Mouse (Mus musculus): ENCODE measurements around the gene Slc50a1.

Gene Slc50a1

GRCm38 (mm10) chr3:89294195-89294594 is 23.8 kb upstream of the Slc50a1 start:
- DNase-seq, result peak; percentile 54 to 79

- DNase-seq, result peak; percentile 70 to 83
Measured at GRCm38 (mm10) chr3:89293247-89293918, 23.0 kb upstream of the Slc50a1 start.

GRCm38 (mm10) chr3:89292303-89292702 is 21.9 kb upstream of the Slc50a1 start:
- DNase-seq, result no peak

DNA sequence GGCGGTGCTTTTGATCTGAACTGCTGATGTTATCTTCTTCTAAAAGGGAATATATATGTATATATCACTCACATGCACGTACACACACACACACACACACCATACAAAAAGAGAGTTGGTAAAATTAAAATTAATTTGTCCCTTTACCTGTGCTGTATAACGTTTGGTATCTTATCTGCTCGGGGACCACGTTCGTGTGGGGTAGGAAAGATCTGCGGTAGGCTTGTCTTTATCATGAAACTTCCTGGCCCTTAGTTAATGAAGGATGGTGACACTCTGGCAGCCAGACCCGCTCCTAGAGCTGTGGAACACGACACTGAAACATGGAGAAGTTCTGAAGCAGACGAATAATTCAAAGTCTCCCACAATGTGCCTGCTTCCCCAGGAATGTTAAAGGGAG is 21.5 kb upstream of the Slc50a1 start:
- DNase-seq, result no peak

DNA sequence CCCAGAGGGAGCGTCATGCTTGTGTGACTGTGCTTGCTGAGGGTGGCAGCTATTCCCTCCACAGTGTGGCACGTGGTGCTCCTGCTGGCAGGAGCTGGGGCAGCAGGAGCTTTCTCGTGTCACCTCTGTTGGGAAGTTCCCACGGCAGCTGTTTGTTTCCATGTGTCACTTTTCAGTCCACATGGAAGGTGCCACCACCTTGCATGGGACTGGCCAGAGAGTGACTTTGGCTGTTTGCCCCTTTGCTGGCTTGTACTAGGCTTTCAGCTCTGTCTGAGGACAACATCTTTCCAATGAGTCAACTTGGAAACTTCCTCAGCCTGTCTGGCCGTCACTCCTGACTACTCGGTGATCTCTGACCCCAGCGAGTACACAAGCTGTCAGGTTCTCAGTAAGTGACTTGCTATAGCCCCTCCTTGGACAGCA is 18.1 kb upstream of the Slc50a1 start:
- DNase-seq, result peak; percentile 68 to 73

GRCm38 (mm10) chr3:89287286-89287685 is 16.9 kb upstream of the Slc50a1 start:
- peak; percentile 27 to 31 for DNase-seq

DNA sequence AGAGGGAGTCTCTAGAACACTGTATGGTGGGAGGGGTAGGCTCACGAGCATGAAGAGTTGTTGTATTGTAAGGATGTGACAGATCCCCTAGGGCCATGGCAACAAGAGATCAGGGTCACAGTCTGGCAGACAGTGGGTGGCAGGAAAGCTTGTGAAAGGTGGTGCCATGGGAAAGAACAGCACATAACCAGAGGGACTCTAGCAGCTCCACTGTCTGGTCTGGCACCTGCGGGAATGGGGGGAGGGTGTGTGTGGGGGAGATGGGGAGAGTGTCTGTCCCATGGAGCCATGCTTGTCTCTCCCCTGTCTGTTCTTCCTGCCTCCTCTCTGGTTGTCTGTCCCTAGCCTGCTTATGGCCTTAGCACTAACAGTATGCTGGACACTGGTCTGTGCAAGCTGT is 15.2 kb upstream of the Slc50a1 start:
- DNase-seq, result no peak

DNA sequence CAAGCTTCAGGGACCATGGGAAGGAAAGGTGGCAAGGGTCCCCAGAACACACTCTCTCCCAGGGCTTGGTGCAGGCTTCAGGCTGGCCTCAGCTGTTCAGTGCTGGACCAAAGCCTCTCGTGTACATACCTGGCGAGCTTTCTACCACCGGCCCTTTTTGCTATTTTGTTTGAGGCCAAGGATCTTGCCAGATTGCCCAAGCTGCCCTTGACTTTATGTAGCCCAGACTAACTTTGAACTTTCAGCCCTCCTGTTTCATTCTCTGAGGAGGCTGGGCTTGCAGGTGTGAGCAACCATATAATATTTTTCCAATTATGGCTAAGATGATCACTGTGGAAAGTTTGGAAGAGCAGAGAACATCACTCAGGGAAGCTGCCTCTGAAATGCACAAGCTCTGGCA is 13.9 kb upstream of the Slc50a1 start:
- DNase-seq, result no peak

- no peak for DNase-seq
Measured at GRCm38 (mm10) chr3:89282291-89282643, 11.9 kb upstream of the Slc50a1 start.

- DNase-seq, result peak; percentile 88 to 96
Measured at GRCm38 (mm10) chr3:89281579-89282290, 11.4 kb upstream of the Slc50a1 start.

DNA sequence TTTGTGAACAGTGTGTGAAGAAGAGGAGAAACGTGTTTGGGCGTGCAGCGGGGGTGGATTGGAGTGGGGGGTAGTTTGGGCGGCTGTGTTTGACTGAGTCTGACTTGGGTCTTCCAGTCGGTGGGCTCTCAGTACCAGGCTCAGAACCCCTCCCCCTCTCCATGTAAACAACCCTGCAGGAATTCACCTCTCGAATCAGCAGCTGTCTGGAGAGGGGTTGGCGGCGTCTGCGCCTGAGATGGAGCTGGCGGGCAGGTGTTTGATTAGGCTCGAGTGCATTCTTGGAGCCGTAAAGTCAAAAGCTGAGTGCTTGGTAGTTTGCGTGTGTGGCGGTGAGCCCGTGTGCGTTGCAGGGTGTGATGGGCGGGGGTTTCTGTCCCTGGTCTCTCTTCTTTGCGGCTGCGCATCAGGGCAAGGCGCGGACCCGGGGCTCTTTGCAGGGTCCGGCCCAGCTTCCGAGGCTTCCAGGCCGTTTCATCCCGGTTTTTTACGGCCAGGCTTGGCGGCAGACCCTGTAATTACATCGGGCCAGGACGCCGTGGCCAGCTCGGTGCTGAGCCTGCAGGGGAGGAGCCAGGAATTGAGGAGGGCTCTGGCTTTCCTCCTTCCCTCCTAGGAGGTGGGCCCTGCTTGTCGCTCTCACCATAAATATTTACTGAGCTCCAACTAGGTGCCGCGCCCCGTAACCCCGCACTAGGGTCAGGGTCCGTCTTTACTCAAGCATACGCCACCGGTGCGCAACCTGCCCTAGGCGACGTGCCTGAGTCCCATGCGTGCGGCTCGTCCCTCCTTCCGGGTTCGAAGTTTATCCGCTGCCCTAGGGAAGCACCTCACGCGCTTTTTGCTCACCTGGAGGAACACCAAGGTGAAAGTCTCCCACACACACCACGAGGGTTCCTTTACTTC is 10.5 kb upstream of the Slc50a1 start, which contains the start of gene Efna1:
Gene Efna1 (minus strand): TSS at position 537 of the 906 bp plus-strand sequence.
- peak; percentile 88 to 91 for DNase-seq

- peak; percentile 51 to 66 for DNase-seq
Measured at GRCm38 (mm10) chr3:89280050-89280605, 9.8 kb upstream of the Slc50a1 start.

DNA sequence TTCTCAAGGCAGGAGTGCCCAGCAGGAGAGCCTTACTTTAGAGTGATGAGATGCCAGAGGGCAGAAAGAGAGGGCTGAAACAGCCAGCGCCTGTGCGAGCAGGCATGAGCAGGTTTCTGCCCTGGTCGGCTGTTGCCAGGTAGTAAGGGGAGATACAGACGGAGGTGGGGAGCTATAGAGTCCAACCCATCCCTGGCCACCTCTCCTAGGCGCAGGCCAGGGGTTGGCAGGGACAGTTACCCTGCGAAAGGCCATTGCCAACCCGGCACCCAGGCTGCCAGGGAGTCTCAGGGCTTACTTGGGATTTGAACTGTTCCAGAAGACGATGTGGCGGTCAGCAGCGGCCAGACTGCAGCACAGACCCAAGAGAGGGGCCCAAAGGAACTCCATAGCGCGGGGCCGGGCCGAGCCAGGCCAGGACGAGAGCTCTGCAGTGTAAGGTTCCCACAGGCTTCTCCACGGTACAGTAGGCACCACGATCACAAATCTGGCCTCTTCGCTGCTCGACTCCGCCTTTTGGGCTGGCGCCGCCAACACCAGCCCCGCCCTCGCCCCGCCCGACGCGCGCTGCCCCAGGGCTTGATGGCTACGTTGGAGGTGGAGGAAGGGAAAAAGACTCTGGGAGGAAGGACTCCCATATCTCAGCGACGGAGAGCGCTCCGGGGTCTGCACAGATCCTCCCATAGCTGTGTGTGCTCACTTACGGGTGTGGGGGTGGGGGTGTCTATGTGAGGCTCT is 9.0 kb upstream of the Slc50a1 start:
- DNase-seq, result peak; percentile 94 to 96

DNA sequence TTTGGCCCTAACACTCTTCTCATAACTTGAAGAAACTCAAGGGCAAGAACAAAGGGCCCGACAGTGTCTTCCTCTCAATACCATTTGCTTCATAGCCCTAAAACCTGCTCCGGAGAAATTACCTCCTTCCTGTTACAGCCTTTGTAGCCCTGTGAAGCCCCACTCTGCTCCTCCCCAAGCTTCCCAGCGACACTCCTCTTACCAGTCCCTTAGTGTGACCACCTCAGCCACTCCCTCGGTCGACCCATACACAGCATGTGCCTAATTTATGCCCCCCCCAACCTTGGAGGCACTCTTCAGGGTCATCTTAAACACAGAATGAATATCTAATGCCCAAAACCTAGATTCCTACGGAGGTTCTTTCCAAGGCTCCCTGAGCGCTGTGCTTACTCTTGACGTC is 8.3 kb upstream of the Slc50a1 start:
- peak in 1 of 2 experiments; percentile 32 for DNase-seq

GRCm38 (mm10) chr3:89278107-89278506 is 7.7 kb upstream of the Slc50a1 start:
- DNase-seq, result peak; percentile 85 to 94

GRCm38 (mm10) chr3:89277281-89278021 is 7.1 kb upstream of the Slc50a1 start:
- DNase-seq, result peak; percentile 41 to 65

DNA sequence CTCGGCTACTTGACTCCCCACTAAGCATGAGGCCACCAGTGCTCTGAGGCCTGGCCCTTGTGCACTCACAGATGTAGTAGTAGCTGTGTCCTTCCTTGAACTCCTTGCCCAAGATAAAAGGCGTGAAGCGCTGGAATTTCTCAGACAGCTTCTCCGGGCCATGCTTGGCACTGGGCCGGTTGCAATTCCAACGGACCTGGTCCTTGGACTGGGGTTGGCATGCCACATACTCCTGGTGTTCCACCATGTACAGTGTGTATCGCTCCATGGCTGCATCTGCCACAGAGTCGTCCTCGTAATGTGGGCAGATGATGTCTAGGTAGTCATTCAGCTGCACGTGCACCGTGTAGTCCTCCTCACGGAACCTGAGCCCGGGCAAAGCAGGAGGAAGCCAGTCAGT is 5.7 kb upstream of the Slc50a1 start:
- peak; percentile 39 to 65 for DNase-seq

DNA sequence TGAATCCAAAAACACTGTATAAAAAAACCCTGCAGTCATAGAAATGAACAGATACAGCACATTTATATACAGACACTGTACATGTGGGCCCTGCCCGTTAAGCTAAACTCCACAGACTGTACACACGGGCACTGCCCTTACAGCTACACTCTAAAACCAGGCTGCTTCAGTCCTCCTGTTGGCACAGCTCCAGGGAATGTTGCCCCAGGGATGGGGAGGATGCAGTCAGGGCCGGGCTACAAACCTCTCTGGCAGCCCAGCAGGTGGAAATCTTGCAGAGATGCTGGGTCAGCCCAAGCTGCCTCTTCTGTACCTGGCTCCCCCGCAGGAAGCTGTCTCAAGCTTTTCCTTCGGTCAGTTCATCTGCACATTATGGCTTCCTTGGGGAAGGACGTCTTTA is 1.4 kb upstream of the Slc50a1 start:
- peak; percentile 50 to 67 for DNase-seq

DNA sequence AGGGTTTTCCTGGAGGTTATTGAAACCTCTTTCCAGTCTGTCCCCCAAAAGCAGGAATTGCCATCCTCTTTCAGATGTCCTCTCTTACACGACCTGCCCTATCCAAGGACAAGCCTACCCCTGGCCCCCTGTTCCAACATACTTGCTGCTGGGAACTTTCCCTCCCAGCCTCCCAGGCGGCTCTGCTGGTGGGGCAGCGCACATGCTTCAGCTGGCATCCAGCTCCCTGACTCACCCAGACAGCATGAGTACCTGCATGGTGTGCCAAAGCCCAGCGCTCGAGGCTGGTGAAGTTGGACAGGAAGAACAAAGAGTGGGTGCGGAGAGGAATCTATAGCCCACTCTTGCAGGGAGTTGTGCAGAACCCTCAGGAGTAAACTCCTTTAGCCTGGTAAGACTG is 521 bp upstream of the Slc50a1 start:
- peak in 1 of 2 experiments; percentile 51 for DNase-seq

- no peak for DNase-seq
Measured at GRCm38 (mm10) chr3:89268916-89269315, 1.5 kb downstream of the Slc50a1 start.

GRCm38 (mm10) chr3:89266439-89266893 is 3.9 kb downstream of the Slc50a1 start:
- DNase-seq, result peak; percentile 87

All from kidney, postnatal 36 days (tissue).